Mouse (Mus musculus): ENCODE results near the gene Fubp3. TPM values are rescaled to one million over a fixed set of nuclear protein-coding genes. Genes with fewer than 3 reads are reported as not detected.

The Fubp3 gene
- total and polyA plus RNA-seq, 2 experiments from 2014 or later, result 19.3 to 28.4 TPM

- 2% methylated on average over 48 of the region's 48 CpGs for WGBS
- Histone ChIP-seq H3K27ac (ENCODE audit: low read depth) (no peak overlapping the region), H3K4me3 (ENCODE audit: low read depth, low read length) (peak overlapping the region; percentile 23), H3K4me1 (ENCODE audit: control insufficient read depth, insufficient read depth) (0 out of 2 replicates have a peak, but pooled peaks cover 4% of the 10 kb centered on the region), H3K36me3 (replicated peaks; ENCODE audit: control insufficient read depth, insufficient read depth, low read length) (no peaks in the 10 kb centered on the region), H3K9ac (replicated peaks; ENCODE audit: low read depth, low read length) (no peak overlapping the region), H3K4me2 (ENCODE audit: low read depth, low read length) (no peak overlapping the region), H3K9me3 (replicated peaks; ENCODE audit: control insufficient read depth, low read length) (no peaks in the 10 kb centered on the region), H3K27me3 (ENCODE audit: control insufficient read depth, insufficient read depth, low read length) (peaks cover 100% of the 10 kb centered on the region)
- TF ChIP-seq CTCF (IDR thresholded peaks at IDR 0.05; ENCODE audit: low read depth) (no peak), EP300 (IDR thresholded peaks at IDR 0.05; ENCODE audit: low read depth) (no peak)
- ATAC-seq (ENCODE audit: insufficient read depth, low read depth), result no peak
- no peak for DNase-seq (ENCODE audit: low spot score)
Measured at GRCm38 (mm10) chr2:31640609-31641507, 68.4 kb downstream of the Fubp3 start.

GRCm38 (mm10) chr2:31641508-31641830 is 69.0 kb downstream of the Fubp3 start:
- Histone ChIP-seq H3K4me2 (ENCODE audit: low read depth, low read length) (no peak overlapping the region), H3K4me1 (ENCODE audit: control insufficient read depth, insufficient read depth) (0 out of 2 replicates have a peak, but pooled peaks cover 4% of the 10 kb centered on the region), H3K27me3 (ENCODE audit: control insufficient read depth, insufficient read depth, low read length) (peaks cover 100% of the 10 kb centered on the region), H3K27ac (ENCODE audit: low read depth) (no peak overlapping the region), H3K4me3 (ENCODE audit: low read depth, low read length) (no peak overlapping the region), H3K36me3 (replicated peaks; ENCODE audit: control insufficient read depth, insufficient read depth, low read length) (no peaks in the 10 kb centered on the region), H3K9ac (replicated peaks; ENCODE audit: low read depth, low read length) (no peak overlapping the region), H3K9me3 (replicated peaks; ENCODE audit: control insufficient read depth, low read length) (no peaks in the 10 kb centered on the region)
- DNase-seq (ENCODE audit: low spot score) (no peak), ATAC-seq (ENCODE audit: insufficient read depth, low read depth) (no peak)
- 2% methylated on average over 11 of the region's 11 CpGs for WGBS
- TF ChIP-seq CTCF (IDR thresholded peaks at IDR 0.05; ENCODE audit: low read depth) (no peak), EP300 (IDR thresholded peaks at IDR 0.05; ENCODE audit: low read depth) (no peak)

- Histone ChIP-seq H3K9ac (replicated peaks; ENCODE audit: low read depth, low read length) (no peak overlapping the region), H3K27ac (ENCODE audit: low read depth) (no peak overlapping the region), H3K36me3 (replicated peaks; ENCODE audit: control insufficient read depth, insufficient read depth, low read length) (no peaks in the 10 kb centered on the region), H3K27me3 (ENCODE audit: control insufficient read depth, insufficient read depth, low read length) (peaks cover 100% of the 10 kb centered on the region), H3K9me3 (replicated peaks; ENCODE audit: control insufficient read depth, low read length) (no peaks in the 10 kb centered on the region), H3K4me3 (ENCODE audit: low read depth, low read length) (no peak overlapping the region), H3K4me1 (ENCODE audit: control insufficient read depth, insufficient read depth) (0 out of 2 replicates have a peak, but pooled peaks cover 4% of the 10 kb centered on the region), H3K4me2 (ENCODE audit: low read depth, low read length) (no peak overlapping the region)
- ATAC-seq (ENCODE audit: insufficient read depth, low read depth) (no peak), DNase-seq (ENCODE audit: low spot score) (no peak)
- WGBS, result 4% methylated on average over 18 of the region's 18 CpGs
- TF ChIP-seq EP300 (IDR thresholded peaks at IDR 0.05; ENCODE audit: low read depth) (no peak), CTCF (IDR thresholded peaks at IDR 0.05; ENCODE audit: low read depth) (no peak)
Measured at GRCm38 (mm10) chr2:31641929-31642328, 69.5 kb downstream of the Fubp3 start.

- ATAC-seq (ENCODE audit: insufficient read depth, low read depth) (peak; percentile 27; the same call in 1 of the 2 replicates), DNase-seq (ENCODE audit: low spot score) (no peak)
- Histone ChIP-seq H3K27ac (ENCODE audit: low read depth) (no peak overlapping the region), H3K4me1 (ENCODE audit: control insufficient read depth, insufficient read depth) (peaks cover 3% of the 10 kb centered on the region; the same call in 1 of the 2 replicates), H3K27me3 (ENCODE audit: control insufficient read depth, insufficient read depth, low read length) (peaks cover 78% of the 10 kb centered on the region), H3K4me2 (ENCODE audit: low read depth, low read length) (peak overlapping the region; percentile 95), H3K4me3 (ENCODE audit: low read depth, low read length) (peak overlapping the region; percentile 58), H3K36me3 (replicated peaks; ENCODE audit: control insufficient read depth, insufficient read depth, low read length) (no peaks in the 10 kb centered on the region), H3K9ac (replicated peaks; ENCODE audit: low read depth, low read length) (no peak overlapping the region), H3K9me3 (replicated peaks; ENCODE audit: control insufficient read depth, low read length) (no peaks in the 10 kb centered on the region)
- TF ChIP-seq EP300 (IDR thresholded peaks at IDR 0.05; ENCODE audit: low read depth), result no peak
- TF ChIP-seq CTCF (IDR thresholded peaks at IDR 0.05; ENCODE audit: low read depth), result no peak
- WGBS, result under 1% methylated on average over 89 of the region's 109 CpGs
Measured at GRCm38 (mm10) chr2:31653971-31654853, 81.8 kb downstream of the Fubp3 start.

- ATAC-seq (ENCODE audit: insufficient read depth, low read depth) (no peak), DNase-seq (ENCODE audit: low spot score) (no peak)
- Histone ChIP-seq H3K36me3 (replicated peaks; ENCODE audit: control insufficient read depth, insufficient read depth, low read length) (no peaks in the 10 kb centered on the region), H3K27me3 (ENCODE audit: control insufficient read depth, insufficient read depth, low read length) (peaks cover 70% of the 10 kb centered on the region), H3K9me3 (replicated peaks; ENCODE audit: control insufficient read depth, low read length) (no peaks in the 10 kb centered on the region), H3K27ac (ENCODE audit: low read depth) (no peak overlapping the region), H3K4me3 (ENCODE audit: low read depth, low read length) (peak overlapping the region; percentile 58), H3K9ac (replicated peaks; ENCODE audit: low read depth, low read length) (no peak overlapping the region), H3K4me2 (ENCODE audit: low read depth, low read length) (peak overlapping the region; percentile 95), H3K4me1 (ENCODE audit: control insufficient read depth, insufficient read depth) (peaks cover 3% of the 10 kb centered on the region; the same call in 1 of the 2 replicates)
- TF ChIP-seq CTCF (IDR thresholded peaks at IDR 0.05; ENCODE audit: low read depth) (peak; percentile 40), EP300 (IDR thresholded peaks at IDR 0.05; ENCODE audit: low read depth) (no peak)
- 6% methylated on average over 22 of the region's 22 CpGs for WGBS
Measured at GRCm38 (mm10) chr2:31654854-31655559, 82.6 kb downstream of the Fubp3 start.
